In the genomic region with DNA sequence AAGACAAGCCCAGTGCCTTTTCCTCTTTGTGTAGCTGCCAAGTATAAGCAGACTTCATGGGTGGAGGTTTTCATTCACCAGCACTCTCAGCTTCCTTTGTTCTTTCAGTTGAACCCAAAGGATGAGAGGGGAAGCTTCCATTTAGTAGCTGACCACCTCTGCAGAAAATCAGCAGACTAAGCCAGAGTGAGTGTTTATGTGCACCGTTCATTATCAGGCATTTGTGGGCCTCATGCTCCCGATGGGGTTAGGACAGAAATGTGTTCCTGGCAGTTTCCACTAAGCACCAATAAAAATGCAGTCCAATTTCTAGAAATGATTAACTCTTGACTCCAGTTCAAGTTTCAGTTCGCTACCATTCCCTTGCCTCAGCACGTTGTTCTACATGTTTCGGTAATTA, we compare ENCODE assay signal across 12 mouse cellular contexts.
A peak's percentile ranks its signal among the peaks of the same experiment; 100 is the strongest.
DNase-seq lines count a peak whose midpoint lies in the region; ATAC-seq lines count a peak whose summit lies in the region.
"Had no signal": no experiment of that assay in that cellular context is flagged by ENCODE, and none has a peak within 500 bp of the region (broad histone marks: within the 10 kb centered on the region; RNA-seq: fewer than 3 reads in every experiment).

No protein-coding gene starts in this region.

- H3K27ac ChIP-seq in heart, embryonic 13.5 days (replicated peaks): no peak overlapping the region
- no peak overlapping the region for H3K27ac ChIP-seq in heart, embryonic 10.5 days
- no peak overlapping the region for H3K27ac ChIP-seq in forebrain, embryonic 13.5 days
- H3K27ac ChIP-seq in kidney, embryonic 16.5 days (ENCODE audit: low read length): peak overlapping the region; percentile 66; the same call in 1 of the 2 replicates

- no peak overlapping the region for H3K9ac ChIP-seq in heart, embryonic 13.5 days
- no peak overlapping the region for H3K9ac ChIP-seq in forebrain, embryonic 13.5 days
- no peak overlapping the region for H3K9ac ChIP-seq in kidney, embryonic 16.5 days (replicated peaks; ENCODE audit: low read length)

- H3K4me1 ChIP-seq in heart, embryonic 13.5 days: peaks cover 5% of the 10 kb centered on the region
- no peaks in the 10 kb centered on the region for H3K4me1 ChIP-seq in heart, embryonic 10.5 days
- H3K4me1 ChIP-seq in forebrain, embryonic 13.5 days: no peaks in the 10 kb centered on the region
- H3K4me1 ChIP-seq in kidney, embryonic 16.5 days (ENCODE audit: insufficient read depth, low read length): no peaks in the 10 kb centered on the region
- H3K4me1 ChIP-seq: megakaryocyte, embryonic 14.5 days had no signal

- DNase-seq in heart, embryonic 10.5 days (ENCODE audit: low spot score): no peak
- DNase-seq in Muller cell, postnatal 12 days (ENCODE audit: inconsistent ontology term): peak; percentile 40
- no peak for DNase-seq in natural killer cell, adult 2 months (ENCODE audit: low spot score in 2 of 2)
- no peak for DNase-seq in MN1 (ENCODE audit: low spot score)
- DNase-seq in liver: no peak
- DNase-seq: cerebellum, adult 8-10 months; left cerebral cortex, postnatal 4 days; thymus, adult 2 months had no signal

- H3K4me3 ChIP-seq in heart, embryonic 13.5 days: no peak overlapping the region
- H3K4me3 ChIP-seq in heart, embryonic 10.5 days: no peak overlapping the region
- H3K4me3 ChIP-seq in forebrain, embryonic 13.5 days: no peak overlapping the region
- H3K4me3 ChIP-seq in kidney, embryonic 16.5 days (ENCODE audit: low read length): no peak overlapping the region
- H3K4me3 ChIP-seq: megakaryocyte, embryonic 14.5 days had no signal

- H3K36me3 ChIP-seq in heart, embryonic 13.5 days: no peaks in the 10 kb centered on the region
- H3K36me3 ChIP-seq in heart, embryonic 10.5 days: no peaks in the 10 kb centered on the region
- no peaks in the 10 kb centered on the region for H3K36me3 ChIP-seq in forebrain, embryonic 13.5 days (ENCODE audit: poor library complexity, severe bottlenecking)
- H3K36me3 ChIP-seq in kidney, embryonic 16.5 days (ENCODE audit: insufficient read depth, low read length): no peaks in the 10 kb centered on the region

- peak overlapping the region; percentile 16 for H3K4me2 ChIP-seq in heart, embryonic 13.5 days
- no peak overlapping the region for H3K4me2 ChIP-seq in forebrain, embryonic 13.5 days
- 0 out of 2 replicates have a peak overlapping the region, but pooled peaks have one; percentile 8 for H3K4me2 ChIP-seq in kidney, embryonic 16.5 days (replicated peaks; ENCODE audit: low read depth, low read length)

- no peaks in the 10 kb centered on the region for H3K9me3 ChIP-seq in heart, embryonic 13.5 days
- no peaks in the 10 kb centered on the region for H3K9me3 ChIP-seq in heart, embryonic 10.5 days
- no peaks in the 10 kb centered on the region for H3K9me3 ChIP-seq in forebrain, embryonic 13.5 days (replicated peaks)
- H3K9me3 ChIP-seq in kidney, embryonic 16.5 days (ENCODE audit: low read length): no peaks in the 10 kb centered on the region
- H3K9me3 ChIP-seq: megakaryocyte, embryonic 14.5 days had no signal

- ATAC-seq in heart, embryonic 13.5 days (ENCODE audit: extremely low read depth, insufficient number of reproducible peaks, low FRiP score, low TSS enrichment): no peak
- ATAC-seq in forebrain, embryonic 13.5 days: peak; percentile 70
- ATAC-seq in kidney, embryonic 16.5 days (ENCODE audit: low FRiP score, low TSS enrichment): peak; percentile 82; the same call in 1 of the 2 replicates

- H3K27me3 ChIP-seq in heart, embryonic 13.5 days (replicated peaks): no peaks in the 10 kb centered on the region
- no peaks in the 10 kb centered on the region for H3K27me3 ChIP-seq in heart, embryonic 10.5 days (ENCODE audit: insufficient read depth, poor library complexity, severe bottlenecking)
- no peaks in the 10 kb centered on the region for H3K27me3 ChIP-seq in forebrain, embryonic 13.5 days
- H3K27me3 ChIP-seq in kidney, embryonic 16.5 days (ENCODE audit: insufficient read depth, low read length): no peaks in the 10 kb centered on the region
- H3K27me3 ChIP-seq: megakaryocyte, embryonic 14.5 days had no signal

- WGBS in heart, embryonic 13.5 days: 64% methylated on average over 5 of the region's 5 CpGs
- 85% methylated on average over 5 of the region's 5 CpGs for WGBS in heart, embryonic 10.5 days
- 32% methylated on average over 5 of the region's 5 CpGs for WGBS in forebrain, embryonic 13.5 days
- 45% methylated on average over 5 of the region's 5 CpGs for WGBS in kidney, embryonic 16.5 days
